In genomic region chr8:64491561-64491960, GRCm38 (mm10) we compare ENCODE assay signal across 17 mouse cellular contexts.
"Had no signal": no experiment of that assay in that cellular context is flagged by ENCODE, and none has a peak within 500 bp of the region (broad histone marks: within the 10 kb centered on the region; RNA-seq: fewer than 3 reads in every experiment).

No protein-coding gene starts in this region.

- ATAC-seq: liver, embryonic 12.5 days; liver, postnatal 0 days; lung, postnatal 0 days; midbrain, embryonic 13.5 days; midbrain, embryonic 15.5 days; midbrain, embryonic 16.5 days had no signal

- DNase-seq: left cerebral cortex, postnatal 4 days; liver; liver, embryonic 13.5 days; liver, postnatal 0 days; lung, adult 18-20 months; lung, adult 2 months; lung, embryonic 14.5 days; lung, postnatal 10 days; lung, postnatal 14 days; lung, postnatal 36 days; lung, postnatal 4 days; midbrain, embryonic 14.5 days had no signal
